Mouse (Mus musculus): ENCODE measurements at regions not wholly inside any gene's neighbourhood (a gene's known extent, or its start where the extent isn't known, plus 50 kb on each side); places are given as distances from the start of the nearest gene placed in this dataset.

GRCm38 (mm10) chr6:31320141-31320830, 78.2 kb upstream of the Mkln1 start:
- no peak for DNase-seq (ENCODE audit: low spot score in 2 of 2)

- no peak for DNase-seq (ENCODE audit: low spot score in 2 of 2)
These were observed 77.3 kb upstream of the Mkln1 start for GRCm38 (mm10) chr6:31321066-31321846.

DNA sequence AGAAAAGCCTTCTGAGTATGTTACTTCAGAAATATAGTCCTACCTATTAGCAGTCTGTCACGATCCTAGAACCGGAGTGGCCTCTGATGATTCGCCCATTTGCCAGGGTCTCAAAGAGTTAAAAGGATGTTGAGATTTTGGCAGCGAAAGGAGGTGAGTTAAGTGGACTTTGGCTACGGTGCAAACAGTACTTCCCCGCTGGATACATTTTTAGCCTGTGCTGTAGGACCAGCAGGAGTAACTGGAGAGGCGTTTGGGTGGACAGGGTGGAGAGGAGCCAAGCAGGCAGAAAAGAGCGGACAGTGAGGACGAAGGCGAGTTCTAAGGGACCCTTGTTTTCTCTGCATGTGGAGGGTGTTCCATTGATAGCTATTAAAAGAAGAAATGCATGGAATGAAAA, 76.6 kb upstream of the Mkln1 start:
- no peak for DNase-seq (ENCODE audit: low spot score in 2 of 2)

DNA sequence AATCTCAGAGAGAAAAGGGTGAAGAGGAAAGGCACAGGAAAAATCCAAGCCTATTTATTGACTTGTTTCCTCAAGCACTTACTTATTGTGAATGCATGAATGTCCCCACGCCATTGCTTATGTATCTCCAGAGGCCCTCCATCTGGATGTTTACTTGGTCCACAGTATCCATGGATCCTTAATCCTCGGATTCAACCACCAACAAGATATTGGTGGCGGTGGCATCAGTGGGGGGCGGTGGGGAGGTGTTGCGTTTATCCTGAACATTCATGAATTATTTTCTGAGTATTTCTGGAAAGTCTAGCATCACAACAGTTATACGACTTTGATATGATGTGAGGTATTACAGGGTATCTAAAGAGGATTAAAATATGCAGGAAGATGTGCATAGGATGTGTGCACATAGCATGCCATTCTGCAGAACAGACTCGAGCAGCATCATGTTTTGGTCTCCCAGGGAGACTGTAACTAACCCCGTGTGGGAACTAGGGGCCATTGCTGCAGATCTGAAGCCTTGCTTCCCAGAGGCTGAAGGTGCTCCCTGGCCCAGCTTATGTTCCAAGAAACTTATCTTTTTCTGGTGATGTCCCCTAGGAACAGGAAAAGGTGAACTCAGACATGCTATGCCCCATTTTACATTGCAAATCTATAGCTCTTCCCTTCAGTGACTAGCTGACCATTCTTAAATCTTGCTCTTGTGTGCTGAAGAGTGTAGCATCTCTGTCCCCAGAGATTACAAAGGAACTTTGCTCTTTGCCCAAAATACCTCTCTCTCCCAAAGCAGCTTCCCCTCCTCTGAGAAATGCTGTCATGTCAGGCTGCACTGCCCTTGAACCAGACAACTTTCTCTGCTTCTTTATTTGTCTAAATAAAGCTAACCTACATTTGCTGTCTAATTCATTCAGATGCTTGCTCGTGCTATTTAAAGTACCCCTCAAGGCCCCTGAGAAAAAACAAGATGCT, 75.0 kb upstream of the Mkln1 start:
- DNase-seq (ENCODE audit: low spot score in 2 of 2), result no peak

DNA sequence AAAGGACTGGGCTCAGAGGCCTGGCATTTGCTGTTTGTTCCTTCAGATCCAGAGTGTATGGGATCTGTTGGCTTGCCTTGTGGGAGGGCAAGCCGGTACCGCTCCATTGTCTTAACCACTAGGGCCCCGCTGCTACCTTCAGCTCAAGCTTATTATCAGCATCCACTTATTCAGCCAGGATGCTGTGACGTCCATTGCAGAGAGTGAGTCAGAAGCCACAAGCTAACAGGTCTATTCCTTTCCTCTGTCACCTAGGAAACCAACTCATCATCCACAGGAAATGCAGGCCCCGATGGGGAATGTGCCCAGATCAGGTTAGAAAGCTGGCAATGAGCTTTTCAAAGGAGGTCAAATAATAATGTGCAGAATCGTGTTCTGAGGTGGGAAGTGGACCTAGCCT, 73.8 kb upstream of the Mkln1 start:
- DNase-seq (ENCODE audit: low spot score in 2 of 2), result no peak

DNA sequence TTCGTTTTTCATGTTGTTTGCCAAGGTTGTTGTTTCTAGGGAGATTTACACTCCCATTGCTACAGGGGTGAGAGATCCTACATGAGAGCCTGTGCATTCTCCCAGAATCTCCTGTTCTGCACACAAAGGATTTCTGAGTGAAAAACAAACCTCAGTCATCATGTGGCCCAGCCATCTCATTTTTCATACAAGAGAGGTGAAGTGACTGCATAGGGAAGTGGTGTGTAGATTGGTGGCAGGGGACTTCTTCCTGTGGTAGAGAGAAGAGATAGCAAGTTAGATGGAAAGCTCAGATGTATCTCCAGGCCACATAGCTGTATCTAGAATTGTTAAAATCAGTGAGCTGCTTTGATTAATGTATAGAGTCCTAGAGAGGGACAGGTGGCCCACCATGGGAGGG, 72.9 kb upstream of the Mkln1 start:
- DNase-seq (ENCODE audit: low spot score in 2 of 2), result no peak

- no peak for DNase-seq (ENCODE audit: low spot score in 2 of 2)
These were observed 68.2 kb upstream of the Mkln1 start for GRCm38 (mm10) chr6:31330327-31330726.

- no peak for DNase-seq (ENCODE audit: low spot score in 2 of 2)
These were observed 67.7 kb upstream of the Mkln1 start for GRCm38 (mm10) chr6:31330868-31331267.

DNA sequence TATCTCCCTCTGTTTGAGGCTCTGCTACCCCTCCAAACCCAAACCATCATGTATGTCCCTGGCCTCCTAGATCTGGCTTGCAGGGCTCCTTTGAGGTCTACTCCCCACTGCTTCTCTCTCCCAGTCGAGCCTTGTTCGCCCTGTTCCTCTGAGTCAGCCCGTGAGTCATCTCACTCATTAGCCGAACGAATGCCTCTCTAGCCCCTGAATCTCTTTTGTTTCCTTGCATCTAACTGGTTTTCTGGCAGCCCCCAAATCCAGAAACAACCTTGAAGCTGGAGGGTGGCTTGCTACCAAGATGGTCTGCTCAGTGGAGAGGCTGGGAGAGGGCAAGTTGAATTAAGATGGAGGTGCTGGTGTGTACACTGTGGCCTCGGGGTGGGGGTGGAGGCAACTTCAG, 66.3 kb upstream of the Mkln1 start:
- no peak for DNase-seq (ENCODE audit: low spot score in 2 of 2)

DNA sequence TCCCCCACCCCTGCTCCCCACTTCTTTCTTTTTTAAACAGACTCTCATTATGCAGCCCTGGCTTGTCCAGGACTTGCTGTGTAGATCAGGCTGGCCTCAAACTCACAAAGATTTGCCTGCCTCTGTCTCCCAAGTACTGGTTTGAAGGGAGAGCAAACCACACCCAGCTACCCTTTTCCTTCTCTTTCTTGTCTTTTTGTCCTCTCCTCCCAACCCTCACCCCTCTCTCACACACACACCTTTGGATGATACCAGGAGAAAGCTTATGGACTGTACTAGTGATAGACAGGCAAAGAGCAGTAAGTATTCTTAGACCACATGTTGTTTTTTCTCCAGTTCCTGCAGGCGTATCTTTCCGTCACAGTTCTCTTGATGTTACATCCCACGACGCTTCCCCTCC, 65.8 kb upstream of the Mkln1 start:
- DNase-seq (ENCODE audit: low spot score in 2 of 2), result no peak

DNA sequence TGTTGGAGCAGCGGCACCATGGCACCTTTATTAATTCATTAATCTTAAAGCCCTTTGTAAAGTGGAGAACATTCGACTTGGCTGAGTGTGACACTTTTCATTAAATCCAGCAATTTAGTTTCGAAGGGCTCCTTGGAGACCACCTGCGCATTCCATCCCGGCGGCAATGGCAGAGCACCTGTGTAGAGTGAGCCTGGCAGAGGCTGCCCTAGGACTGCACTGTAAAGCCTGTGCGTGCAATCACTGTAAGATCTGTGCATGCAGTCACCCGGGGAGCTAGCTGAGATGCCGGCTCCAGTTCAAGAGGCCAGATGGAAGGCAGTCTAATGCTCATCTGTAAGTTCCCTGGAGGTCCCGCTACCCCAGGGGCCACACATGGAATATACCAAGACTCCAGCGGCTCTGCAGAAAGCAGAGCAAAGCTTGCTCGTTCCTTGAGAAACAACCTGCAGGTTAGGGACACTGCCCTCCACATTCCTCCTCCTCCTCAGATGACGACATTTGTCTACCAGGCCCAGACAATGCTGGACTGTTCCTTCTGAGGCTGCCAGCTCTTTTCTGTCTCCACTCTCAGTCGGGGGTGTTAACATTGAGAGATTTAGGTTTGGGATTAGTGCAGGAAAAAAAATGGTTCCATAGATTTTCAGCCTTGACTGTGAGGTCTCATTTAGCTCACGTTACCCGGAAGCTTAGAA, 65.2 kb upstream of the Mkln1 start:
- no peak for DNase-seq (ENCODE audit: low spot score in 2 of 2)

DNA sequence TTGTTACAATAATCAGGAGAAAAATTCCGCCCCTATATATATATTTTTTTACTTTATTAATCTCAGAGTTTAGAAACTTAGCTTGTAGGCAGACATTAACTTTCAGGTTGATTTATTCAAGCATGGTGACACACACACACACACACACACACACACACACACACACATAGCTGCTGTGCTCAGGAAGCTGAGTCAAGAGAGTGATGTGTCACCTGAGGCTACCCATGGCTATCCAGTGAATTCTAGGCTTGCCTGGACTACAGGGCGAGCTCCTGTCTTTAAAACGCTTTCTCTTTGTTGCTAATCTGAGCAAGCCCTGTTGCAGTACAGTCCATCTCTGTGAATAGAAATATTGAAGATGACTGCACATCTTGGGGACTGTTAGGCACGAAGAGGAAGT, 64.4 kb upstream of the Mkln1 start:
- DNase-seq (ENCODE audit: low spot score in 2 of 2), result no peak

DNA sequence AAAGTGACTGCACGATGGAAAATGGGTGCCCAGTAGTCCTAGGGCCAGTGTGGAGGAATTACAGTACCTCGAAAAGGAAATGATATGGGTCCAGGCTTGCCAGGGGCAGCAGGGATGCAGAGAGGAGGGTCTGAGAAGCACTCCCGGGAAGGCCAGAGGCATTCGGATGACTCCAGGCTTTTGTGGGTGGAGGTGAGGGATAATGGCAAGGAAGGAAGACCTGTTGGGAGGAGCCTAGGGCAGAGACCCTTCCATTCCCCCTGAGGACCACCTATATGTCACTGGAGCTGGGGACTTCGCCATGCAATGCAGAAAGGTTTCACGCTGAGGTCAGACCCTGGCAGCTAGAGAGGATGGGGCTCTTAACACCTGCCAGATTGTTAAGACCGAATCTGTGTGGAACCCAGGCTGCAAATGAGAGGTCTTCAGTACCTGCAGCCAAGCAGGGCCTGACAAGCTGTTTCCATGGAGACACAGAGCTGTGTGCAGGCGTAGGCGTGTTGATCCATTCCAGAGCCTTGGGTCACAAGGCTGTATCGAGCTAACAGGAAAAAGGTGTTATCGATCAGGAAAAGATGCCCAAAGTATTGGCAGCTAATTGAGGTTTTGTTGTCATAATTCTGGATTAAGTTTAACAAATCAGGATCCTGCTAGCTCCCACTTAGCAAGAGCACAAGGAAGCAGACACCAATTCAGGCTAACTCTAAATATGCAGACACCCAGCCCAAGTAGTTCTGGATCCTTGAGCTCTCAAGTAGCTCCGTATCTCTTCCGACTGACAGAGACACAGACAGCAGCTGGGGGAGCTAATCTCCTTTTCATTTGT, 59.2 kb upstream of the Mkln1 start:
- no peak for DNase-seq (ENCODE audit: low spot score in 2 of 2)

DNA sequence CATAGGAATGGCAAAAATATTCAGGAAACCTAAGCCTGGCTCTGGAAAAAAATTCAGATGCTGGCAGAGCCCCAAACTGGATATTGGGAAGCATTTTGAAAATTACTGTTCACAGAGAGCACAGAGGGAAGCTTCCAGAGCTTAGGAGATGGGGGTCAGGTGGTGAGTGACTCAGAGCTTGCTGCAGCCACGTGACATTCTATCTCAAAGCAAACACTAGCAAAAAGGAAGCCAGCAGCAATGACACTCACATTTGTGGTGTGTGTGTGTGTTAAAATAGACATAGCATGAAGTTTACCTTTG, 58.6 kb upstream of the Mkln1 start:
- no peak for DNase-seq (ENCODE audit: low spot score in 2 of 2)

- no peak for DNase-seq (ENCODE audit: low spot score in 2 of 2)
These were observed 53.0 kb upstream of the Mkln1 start for GRCm38 (mm10) chr6:31345366-31346084.

DNA sequence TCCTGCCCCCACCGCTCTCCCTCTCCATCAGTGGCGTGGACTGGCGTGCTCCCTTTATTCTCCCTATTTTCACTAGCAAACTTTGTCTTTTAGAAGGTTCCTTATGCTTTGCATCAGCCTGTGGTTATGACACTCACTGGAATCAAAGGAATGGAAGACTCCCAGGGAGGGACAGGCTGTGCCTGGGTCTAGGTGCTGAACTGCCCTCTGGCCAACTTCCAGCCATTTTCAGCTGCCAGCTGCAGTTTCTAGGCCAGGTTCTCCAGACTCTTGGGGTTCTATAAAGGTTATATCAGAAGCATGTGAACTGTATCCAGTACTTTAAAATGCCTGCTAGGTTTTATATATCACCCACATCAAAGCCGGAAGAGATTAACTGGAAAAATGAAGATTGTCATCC, 50.2 kb upstream of the Mkln1 start:
- no peak for DNase-seq (ENCODE audit: low spot score in 2 of 2)
